Mouse (Mus musculus) midbrain, embryonic 12.5 days (tissue): ENCODE measurements around the gene Gm38119. TPM values are rescaled to one million over a fixed set of nuclear protein-coding genes. Genes with fewer than 3 reads are reported as not detected.
"Not testable (repeated sequence)": the region's sequence is repeated elsewhere in the genome, so short reads cannot be mapped to it uniquely, and the experiment has no call there.

Experiments used
- ATAC-seq: fragments of 200-750 bp; cut with Nextera tagmentation; 2 replicates; pipeline ENCODE4 v1.8.0; 2017; ENCODE audit warnings: low read depth, moderate TSS enrichment, moderate library complexity; ENCODE audit not compliant: low FRiP score
- H3K27ac ChIP-seq: fragments of 300-500 bp; sonication (generic); replicated peaks from 2 replicates; pipeline ENCODE4 v1.5.1; 2016; ENCODE audit warnings: mild to moderate bottlenecking
- H3K27me3 ChIP-seq: fragments of 300-500 bp; sonication (generic); 2 replicates; pipeline ENCODE4 v1.6.1; 2016; ENCODE audit warnings: mild to moderate bottlenecking
- H3K36me3 ChIP-seq: fragments of 300-500 bp; sonication (generic); 2 replicates; pipeline ENCODE4 v1.6.1; 2016
- H3K4me1 ChIP-seq: fragments of 300-500 bp; sonication (generic); 2 replicates; pipeline ENCODE4 v1.6.1; 2016
- H3K4me2 ChIP-seq: fragments of 300-500 bp; sonication (generic); replicated peaks from 2 replicates; pipeline ENCODE4 v1.6.1; 2016; ENCODE audit warnings: mild to moderate bottlenecking, moderate library complexity
- H3K4me3 ChIP-seq: fragments of 300-500 bp; sonication (generic); 2 replicates; pipeline ENCODE4 v1.5.1; 2016; ENCODE audit warnings: mild to moderate bottlenecking
- H3K9ac ChIP-seq: fragments of 300-500 bp; sonication (generic); replicated peaks from 2 replicates; pipeline ENCODE4 v1.6.1; 2016; ENCODE audit warnings: mild to moderate bottlenecking, moderate library complexity
- H3K9me3 ChIP-seq: fragments of 300-500 bp; sonication (generic); 2 replicates; pipeline ENCODE4 v1.6.1; 2016; ENCODE audit warnings: mild to moderate bottlenecking
- WGBS: fragments of 180-500 bp; shearing (Covaris S2); methylation state at CpG from one replicate; pipeline ENCODE4 v1.1.7; 2016; 5-methylcytosine and 5-hydroxymethylcytosine counted together
- polyA plus RNA-seq: library from polyadenylated mRNA; unstranded; fragments of >200 nt; fragmentation: Nextera tagmentation; extraction: Ambion mirVana; gene quantifications from 2 replicates; pipeline ENCODE4 v1.2.1, GENCODE M21; 2016

Gene Gm38119
- not detected in 2 replicates for polyA plus RNA-seq

DNA sequence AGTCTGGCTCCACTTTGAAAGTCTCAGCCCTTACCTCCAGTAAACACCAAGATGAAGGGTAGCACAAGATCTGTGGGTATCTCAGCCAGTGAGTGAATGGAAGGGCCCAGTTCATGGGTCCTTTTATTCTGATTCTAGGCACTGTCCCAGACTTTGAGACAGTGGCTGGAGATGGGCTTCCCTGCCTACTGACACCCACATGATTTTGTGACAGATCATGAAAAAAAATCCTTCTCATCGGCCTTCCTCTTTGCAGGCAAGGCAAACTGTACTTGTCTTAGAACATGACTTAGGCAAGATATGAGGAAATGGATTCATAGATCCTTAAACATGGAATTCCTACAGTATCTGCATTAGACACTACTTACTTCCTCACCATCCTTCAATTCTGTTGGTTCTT lies at the start of gene Gm38119:
TSS of gene Gm38119 (minus strand) at position 101 of the 400 bp plus-strand sequence.
- H3K27ac ChIP-seq, result no peak within 1 kb of the TSS
- no peak within 1 kb of the TSS for H3K4me3 ChIP-seq
- no peaks in the 10 kb centered on the region for H3K9me3 ChIP-seq
- no peak within 1 kb of the TSS for H3K9ac ChIP-seq
- no peak for ATAC-seq
- H3K27me3 ChIP-seq, result no peaks in the 10 kb centered on the region
- 70% methylated on average over 1 of the region's 1 CpGs for WGBS
- no peaks in the 10 kb centered on the region for H3K4me1 ChIP-seq
- H3K4me2 ChIP-seq, result no peak within 1 kb of the TSS
- no peaks in the 10 kb centered on the region for H3K36me3 ChIP-seq

GRCm38 (mm10) chr3:92778799-92779198 lies 39.9 kb upstream of the Gm38119 start, which contains the start of gene Lce1i:
Gene Lce1i (minus strand): TSS chr3:92778899.
- no peak within 1 kb of the TSS for H3K9ac ChIP-seq
- H3K27me3 ChIP-seq, result no peaks in the 10 kb centered on the region
- no peaks in the 10 kb centered on the region for H3K4me1 ChIP-seq
- no peak within 1 kb of the TSS for H3K4me2 ChIP-seq
- WGBS, result 85% methylated on average over 1 of the region's 1 CpGs
- no peaks in the 10 kb centered on the region for H3K36me3 ChIP-seq
- H3K27ac ChIP-seq, result no peak within 1 kb of the TSS
- H3K4me3 ChIP-seq, result no peak within 1 kb of the TSS
- H3K9me3 ChIP-seq, result no peaks in the 10 kb centered on the region
- no peak for ATAC-seq

DNA sequence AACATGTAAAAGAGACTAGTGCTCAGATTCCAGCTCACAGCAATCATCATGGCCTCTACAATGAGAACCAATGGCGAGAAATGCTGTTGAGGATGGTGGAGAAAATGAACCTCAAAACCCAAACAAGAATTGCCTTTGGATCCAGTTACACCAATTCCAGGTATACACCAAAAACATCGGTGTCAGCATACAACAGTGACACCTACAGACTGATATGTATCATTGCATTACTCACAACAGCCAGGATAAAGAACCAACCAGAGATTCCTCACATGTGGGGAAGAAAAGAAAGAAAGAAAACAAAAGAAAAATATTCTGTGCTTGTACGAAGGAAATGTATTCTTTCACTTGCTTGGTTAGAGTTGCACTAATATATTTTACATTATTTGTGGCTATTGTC lies 32.7 kb upstream of the Gm38119 start:
- H3K9me3 ChIP-seq, result no peaks in the 10 kb centered on the region
- H3K4me3 ChIP-seq, result no peak overlapping the region
- H3K27me3 ChIP-seq, result no peaks in the 10 kb centered on the region
- WGBS, result 20% methylated on average over 3 of the region's 3 CpGs
- no peaks in the 10 kb centered on the region for H3K4me1 ChIP-seq
- no peak for ATAC-seq
- no peak overlapping the region for H3K4me2 ChIP-seq
- H3K27ac ChIP-seq, result no peak overlapping the region
- H3K36me3 ChIP-seq, result no peaks in the 10 kb centered on the region
- no peak overlapping the region for H3K9ac ChIP-seq

DNA sequence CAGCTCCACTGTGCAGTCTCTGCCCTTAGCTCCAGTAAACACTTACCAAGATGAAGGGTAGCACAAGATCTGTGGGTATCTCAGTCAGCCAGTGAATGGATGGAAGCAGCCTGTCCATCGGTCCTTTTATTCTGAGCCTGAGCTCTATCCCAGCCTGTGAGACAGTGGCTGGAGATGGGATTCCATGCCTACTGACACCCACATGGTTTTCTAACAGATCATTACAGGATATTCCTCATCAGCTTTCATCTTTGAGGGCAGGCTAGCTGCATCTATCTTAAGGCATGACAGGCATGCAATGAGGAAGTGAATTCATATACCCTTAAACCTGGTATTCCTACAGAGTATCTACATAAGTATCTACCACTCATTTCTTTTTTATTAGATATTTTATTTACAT lies 26.1 kb upstream of the Gm38119 start, which contains the start of gene Lce1h:
TSS of gene Lce1h (minus strand) at position 101 of the 400 bp plus-strand sequence.
- H3K4me3 ChIP-seq, result no peak within 1 kb of the TSS
- WGBS, result 87% methylated on average over 1 of the region's 1 CpGs
- H3K4me1 ChIP-seq, result no peaks in the 10 kb centered on the region
- H3K9ac ChIP-seq, result no peak within 1 kb of the TSS
- H3K27ac ChIP-seq, result no peak within 1 kb of the TSS
- no peaks in the 10 kb centered on the region for H3K9me3 ChIP-seq
- H3K4me2 ChIP-seq, result no peak within 1 kb of the TSS
- ATAC-seq, result no peak
- no peaks in the 10 kb centered on the region for H3K36me3 ChIP-seq
- no peaks in the 10 kb centered on the region for H3K27me3 ChIP-seq

DNA sequence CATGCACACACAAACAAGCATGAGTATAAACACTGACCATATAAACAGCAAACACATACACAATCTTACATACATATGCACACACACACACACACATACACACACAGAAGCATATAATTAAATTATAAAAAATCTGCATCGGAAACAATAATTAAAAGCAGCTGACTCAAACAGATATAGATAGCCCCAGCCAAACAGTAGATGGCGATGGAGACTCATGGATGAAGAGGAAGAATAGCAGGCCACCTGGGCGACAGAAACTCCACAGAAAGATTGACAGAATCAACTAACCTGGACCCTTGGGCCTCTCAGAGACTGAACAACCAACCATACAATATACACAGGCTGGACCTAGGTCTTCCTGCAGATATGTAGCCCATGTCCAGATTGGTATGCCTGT lies 14.3 kb upstream of the Gm38119 start:
- Histone ChIP-seq H3K36me3 (no peaks in the 10 kb centered on the region), H3K4me2 (no peak overlapping the region), H3K27me3 (no peaks in the 10 kb centered on the region), H3K4me1 (no peaks in the 10 kb centered on the region), H3K4me3 (no peak overlapping the region), H3K9ac (no peak overlapping the region), H3K27ac (no peak overlapping the region), H3K9me3 (no peaks in the 10 kb centered on the region)
- WGBS, result 46% methylated on average over 3 of the region's 3 CpGs
- no peak for ATAC-seq

GRCm38 (mm10) chr3:92752238-92752637 lies 13.3 kb upstream of the Gm38119 start, which contains the start of gene Lce1g:
Gene Lce1g (minus strand): TSS chr3:92752338.
- no peak for ATAC-seq
- WGBS, result 92% methylated on average over 1 of the region's 1 CpGs
- no peak within 1 kb of the TSS for H3K4me3 ChIP-seq
- no peak within 1 kb of the TSS for H3K9ac ChIP-seq
- no peak within 1 kb of the TSS for H3K27ac ChIP-seq
- no peaks in the 10 kb centered on the region for H3K27me3 ChIP-seq
- no peak within 1 kb of the TSS for H3K4me2 ChIP-seq
- no peaks in the 10 kb centered on the region for H3K9me3 ChIP-seq
- no peaks in the 10 kb centered on the region for H3K36me3 ChIP-seq
- no peaks in the 10 kb centered on the region for H3K4me1 ChIP-seq

GRCm38 (mm10) chr3:92722631-92723030 lies 16.3 kb downstream of the Gm38119 start:
- no peak overlapping the region for H3K4me3 ChIP-seq
- no peaks in the 10 kb centered on the region for H3K4me1 ChIP-seq
- H3K36me3 ChIP-seq, result no peaks in the 10 kb centered on the region
- no peaks in the 10 kb centered on the region for H3K9me3 ChIP-seq
- no peak overlapping the region for H3K27ac ChIP-seq
- WGBS, result 93% methylated on average over 5 of the region's 5 CpGs
- H3K9ac ChIP-seq, result no peak overlapping the region
- ATAC-seq, result no peak
- no peaks in the 10 kb centered on the region for H3K27me3 ChIP-seq
- no peak overlapping the region for H3K4me2 ChIP-seq

GRCm38 (mm10) chr3:92720250-92720649 lies 18.6 kb downstream of the Gm38119 start, which contains the start of gene Lce1f:
Gene Lce1f (minus strand): TSS chr3:92720350.
- WGBS, result 80% methylated on average over 3 of the region's 3 CpGs
- no peak within 1 kb of the TSS for H3K9ac ChIP-seq
- no peaks in the 10 kb centered on the region for H3K4me1 ChIP-seq
- no peak within 1 kb of the TSS for H3K4me3 ChIP-seq
- ATAC-seq, result no peak
- H3K9me3 ChIP-seq, result no peaks in the 10 kb centered on the region
- no peak within 1 kb of the TSS for H3K27ac ChIP-seq
- H3K4me2 ChIP-seq, result no peak within 1 kb of the TSS
- H3K36me3 ChIP-seq, result no peaks in the 10 kb centered on the region
- H3K27me3 ChIP-seq, result no peaks in the 10 kb centered on the region

GRCm38 (mm10) chr3:92715122-92715521 lies 23.8 kb downstream of the Gm38119 start:
- no peak overlapping the region for H3K4me2 ChIP-seq
- H3K36me3 ChIP-seq, result no peaks in the 10 kb centered on the region
- no peaks in the 10 kb centered on the region for H3K27me3 ChIP-seq
- H3K4me3 ChIP-seq, result no peak overlapping the region
- no peak for ATAC-seq
- H3K9me3 ChIP-seq, result no peaks in the 10 kb centered on the region
- no peaks in the 10 kb centered on the region for H3K4me1 ChIP-seq
- H3K9ac ChIP-seq, result no peak overlapping the region
- H3K27ac ChIP-seq, result no peak overlapping the region

- Histone ChIP-seq H3K9ac (no peak within 1 kb of the TSS), H3K36me3 (no peaks in the 10 kb centered on the region), H3K4me1 (no peaks in the 10 kb centered on the region), H3K4me3 (no peak within 1 kb of the TSS), H3K27me3 (no peaks in the 10 kb centered on the region), H3K27ac (no peak within 1 kb of the TSS), H3K9me3 (no peaks in the 10 kb centered on the region), H3K4me2 (no peak within 1 kb of the TSS)
- 91% methylated on average over 2 of the region's 2 CpGs for WGBS
- ATAC-seq, result no peak
These were observed 29.9 kb downstream of the Gm38119 start, which contains the start of gene Lce1e for GRCm38 (mm10) chr3:92708974-92709373. Gene Lce1e (minus strand): TSS chr3:92709074.

DNA sequence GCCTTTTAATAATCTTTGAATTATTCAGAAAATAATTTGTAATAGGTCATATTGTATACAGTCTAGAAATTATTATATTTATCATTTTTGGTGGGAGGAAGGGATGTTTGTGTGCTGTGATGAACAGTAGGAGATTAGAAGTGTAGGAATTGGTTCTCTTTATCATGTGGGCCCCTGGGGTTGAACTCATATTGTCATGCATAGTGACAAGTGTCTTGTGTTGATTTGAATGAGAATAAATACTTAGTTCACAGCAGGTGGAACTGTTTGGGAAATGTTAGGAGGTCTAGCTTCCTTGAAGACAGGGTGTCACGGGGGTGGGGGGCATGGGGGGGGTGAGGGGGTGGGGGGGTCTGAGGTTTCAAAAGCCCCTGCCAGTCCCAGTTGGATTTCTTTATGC lies 44.3 kb downstream of the Gm38119 start:
- Histone ChIP-seq H3K4me1 (no peaks in the 10 kb centered on the region), H3K36me3 (no peaks in the 10 kb centered on the region), H3K4me2 (no peak overlapping the region), H3K4me3 (no peak overlapping the region), H3K27me3 (no peaks in the 10 kb centered on the region), H3K9ac (no peak overlapping the region), H3K27ac (no peak overlapping the region), H3K9me3 (no peaks in the 10 kb centered on the region)
- 20% methylated on average over 1 of the region's 1 CpGs for WGBS
- ATAC-seq, result no peak

DNA sequence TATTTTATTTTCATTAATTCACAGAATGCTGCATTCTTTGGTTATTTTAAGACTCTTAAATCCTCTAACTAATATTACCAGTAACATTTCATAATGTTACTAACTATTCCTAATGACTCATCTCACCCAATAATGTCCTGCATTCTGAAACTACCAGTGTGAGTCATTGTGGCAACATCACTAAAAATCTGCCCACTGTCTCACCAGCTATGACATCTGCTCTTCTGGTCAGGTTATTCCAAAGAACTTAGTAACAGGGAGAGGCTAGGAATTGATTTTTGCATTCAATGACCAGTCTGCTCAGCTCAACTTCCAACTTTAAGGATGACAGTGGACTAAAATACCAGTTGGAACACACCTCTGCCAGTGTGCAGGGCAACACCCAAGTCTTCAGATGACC lies 47.2 kb downstream of the Gm38119 start:
- Histone ChIP-seq H3K4me3 (no peak overlapping the region), H3K27me3 (no peaks in the 10 kb centered on the region), H3K9me3 (no peaks in the 10 kb centered on the region), H3K4me1 (no peaks in the 10 kb centered on the region), H3K4me2 (no peak overlapping the region), H3K36me3 (no peaks in the 10 kb centered on the region), H3K9ac (no peak overlapping the region), H3K27ac (no peak overlapping the region)
- no peak for ATAC-seq

- ATAC-seq, H3K36me3 ChIP-seq, H3K9ac ChIP-seq, H3K27me3 ChIP-seq, H3K27ac ChIP-seq, H3K9me3 ChIP-seq, H3K4me1 ChIP-seq, H3K4me2 ChIP-seq, H3K4me3 ChIP-seq: not testable (repeated sequence)
- WGBS, result 88% methylated on average over 16 of the region's 16 CpGs
These were observed 49.7 kb downstream of the Gm38119 start for GRCm38 (mm10) chr3:92689154-92689553.
